Mouse (Mus musculus): ENCODE measurements at regions not wholly inside any gene's neighbourhood (a gene's known extent, or its start where the extent isn't known, plus 50 kb on each side); places are given as distances from the start of the nearest gene placed in this dataset.
"Not testable (repeated sequence)": the region's sequence is repeated elsewhere in the genome, so short reads cannot be mapped to it uniquely, and the experiment has no call there.

GRCm38 (mm10) chr5:40901742-40902141, 806.2 kb downstream of the Rab28 start:
- in situ Hi-C loops (cut with MboI, MseI) = no loop called here

- in situ Hi-C loops (cut with MboI, MseI) = no loop called here
These were observed 825.1 kb downstream of the Rab28 start for GRCm38 (mm10) chr5:40882886-40883285.

DNA sequence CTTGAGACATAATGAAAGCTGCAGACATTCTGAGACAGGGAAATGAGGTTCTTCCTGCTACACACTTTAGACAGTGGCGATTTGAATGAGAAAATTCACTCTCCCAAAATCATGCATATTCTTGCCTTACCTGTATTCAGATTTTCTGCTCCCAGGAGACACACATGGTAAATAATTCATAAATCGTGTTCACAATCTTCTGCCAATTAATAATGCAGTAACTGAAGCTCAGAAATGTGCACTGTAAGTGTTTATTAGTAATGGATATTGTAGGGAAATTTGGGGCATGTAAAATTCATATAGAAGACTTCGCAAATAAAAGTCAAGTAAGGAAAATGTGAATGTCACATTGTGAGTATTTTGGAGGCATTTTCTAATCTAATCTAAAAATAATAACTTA, 830.2 kb downstream of the Rab28 start:
- in situ Hi-C loops (cut with MboI, MseI) = no loop called here

DNA sequence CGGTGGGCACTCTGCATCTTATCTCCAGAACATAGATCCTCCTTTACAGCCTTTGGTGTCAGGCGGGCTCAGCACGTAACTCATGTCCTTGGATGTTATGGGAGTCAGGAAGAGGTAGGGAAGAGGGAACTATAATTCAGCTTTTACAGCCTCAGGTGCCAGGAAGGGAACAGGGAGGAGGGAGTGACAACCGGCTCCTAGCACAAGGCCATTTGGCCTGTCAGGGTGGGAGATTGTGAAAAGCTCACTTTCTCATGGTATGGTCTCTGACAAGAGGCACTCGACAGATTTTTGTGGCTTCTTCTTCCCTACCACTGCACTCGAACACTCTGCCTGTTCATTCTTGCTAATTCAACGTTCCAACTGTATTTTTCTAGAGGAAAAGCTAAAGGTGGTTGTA, 845.6 kb downstream of the Rab28 start:
- in situ Hi-C loops (cut with MboI, MseI) = not testable (repeated sequence)
